Mouse (Mus musculus) midbrain, embryonic 14.5 days (tissue): ENCODE results near the gene Sgsm2. TPM values are rescaled to one million over a fixed set of nuclear protein-coding genes. Genes with fewer than 3 reads are reported as not detected.

Experiments
- ATAC-seq: fragments of 200-750 bp; cut with Nextera tagmentation; 2 replicates; pipeline ENCODE4 v1.8.0; 2017; ENCODE audit warnings: moderate number of reproducible peaks, moderate library complexity; ENCODE audit not compliant: low FRiP score, low TSS enrichment
- DNase-seq: peaks from one replicate; pipeline ENCODE4 v3.0.0-alpha.2; 2015
- H3K27ac ChIP-seq: fragments of 300-500 bp; sonication (generic); replicated peaks from 2 replicates; pipeline ENCODE4 v1.5.1; 2014; ENCODE audit warnings: mild to moderate bottlenecking, low read depth, low read length, moderate library complexity
- H3K27me3 ChIP-seq: fragments of 300-500 bp; sonication (generic); 2 replicates; pipeline ENCODE4 v1.6.1; 2014; ENCODE audit warnings: low read length, control low read depth, mixed read lengths; ENCODE audit not compliant: control insufficient read depth, insufficient read depth
- H3K36me3 ChIP-seq: fragments of 300-500 bp; sonication (generic); 2 replicates; pipeline ENCODE4 v1.6.1; 2014; ENCODE audit warnings: low read length, control low read depth; ENCODE audit not compliant: control insufficient read depth, insufficient read depth
- H3K4me1 ChIP-seq: fragments of 300-500 bp; sonication (generic); 2 replicates; pipeline ENCODE4 v1.6.1; 2014; ENCODE audit warnings: mild to moderate bottlenecking, antibody characterized with exemption, low read length, control low read depth; ENCODE audit not compliant: control insufficient read depth, insufficient read depth
- H3K4me2 ChIP-seq: fragments of 300-500 bp; sonication (generic); 2 replicates; pipeline ENCODE4 v1.6.1; 2014; ENCODE audit warnings: mild to moderate bottlenecking, low read length, moderate library complexity
- H3K4me3 ChIP-seq: fragments of 300-500 bp; sonication (generic); replicated peaks from 2 replicates; pipeline ENCODE4 v1.5.1; 2014; ENCODE audit warnings: low read depth, low read length
- H3K9ac ChIP-seq: fragments of 300-500 bp; sonication (generic); replicated peaks from 2 replicates; pipeline ENCODE4 v1.6.1; 2014; ENCODE audit warnings: mild to moderate bottlenecking, low read length, moderate library complexity
- H3K9me3 ChIP-seq: fragments of 300-500 bp; sonication (generic); 2 replicates; pipeline ENCODE4 v1.6.1; 2016; ENCODE audit warnings: low read length, control low read depth, mixed read lengths; ENCODE audit not compliant: control insufficient read depth
- WGBS: fragments of 180-500 bp; shearing (Covaris S2); extraction: QIAGEN DNeasy Blood & Tissue Kit; methylation state at CpG from one replicate; pipeline ENCODE4 v1.1.7; 2014; 5-methylcytosine and 5-hydroxymethylcytosine counted together
- polyA plus RNA-seq: library from polyadenylated mRNA; unstranded; fragments of >200 nt; fragmentation: Nextera tagmentation; extraction: Ambion mirVana; gene quantifications from 2 replicates; pipeline ENCODE4 v1.2.1, GENCODE M21; 2014

Gene Sgsm2
- polyA plus RNA-seq, 1 experiment from 2014 or later, result 25.7 TPM

DNA sequence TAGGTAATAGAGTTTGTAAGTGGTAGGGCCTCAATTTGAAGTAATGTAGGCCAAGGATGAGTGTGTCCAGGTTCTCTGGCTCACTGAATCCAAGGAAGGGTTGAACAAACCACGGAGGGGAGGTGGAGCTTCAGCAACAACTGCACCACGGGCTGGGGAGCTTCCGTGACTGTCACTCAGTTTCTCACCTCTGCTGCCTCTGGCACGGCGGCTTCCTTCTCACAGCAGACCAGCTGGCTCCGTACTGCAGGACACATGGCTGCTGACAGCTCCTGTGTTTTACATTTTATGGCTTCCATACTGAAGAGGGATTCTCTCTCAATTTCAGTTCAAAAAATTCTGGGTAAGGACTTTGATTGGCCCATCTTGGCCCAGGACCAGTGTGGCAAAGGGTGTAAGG lies 22.4 kb upstream of the Sgsm2 start:
- Histone ChIP-seq H3K36me3 (peaks cover 16% of the 10 kb centered on the region), H3K4me1 (no peaks in the 10 kb centered on the region), H3K4me2 (no peak overlapping the region), H3K9ac (no peak overlapping the region), H3K9me3 (no peaks in the 10 kb centered on the region), H3K27me3 (no peaks in the 10 kb centered on the region), H3K27ac (no peak overlapping the region), H3K4me3 (no peak overlapping the region)
- WGBS, result 90% methylated on average over 6 of the region's 6 CpGs
- DNase-seq, result no peak
- no peak for ATAC-seq

DNA sequence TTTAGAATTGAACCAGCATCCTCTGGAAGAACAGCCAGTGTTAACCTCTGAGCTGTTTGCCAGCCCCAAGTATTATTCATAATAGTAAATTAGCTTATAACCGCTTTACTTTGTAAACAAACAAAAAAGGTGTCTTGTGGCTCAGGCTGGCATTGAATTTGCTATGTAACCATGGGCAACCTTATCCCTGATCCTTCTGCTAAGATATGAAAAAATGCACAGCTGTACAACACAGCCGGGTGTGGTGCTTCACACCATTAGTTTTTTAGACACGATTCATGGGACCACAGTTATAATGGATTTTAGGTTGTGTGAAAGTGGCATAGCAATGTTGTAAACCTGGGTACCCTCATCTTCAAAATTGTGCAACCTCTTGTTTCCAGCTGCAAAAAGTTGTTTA lies 15.6 kb upstream of the Sgsm2 start:
- no peaks in the 10 kb centered on the region for H3K9me3 ChIP-seq
- H3K4me1 ChIP-seq, result no peaks in the 10 kb centered on the region
- H3K27ac ChIP-seq, result no peak overlapping the region
- peaks cover 35% of the 10 kb centered on the region for H3K36me3 ChIP-seq
- no peak overlapping the region for H3K4me2 ChIP-seq
- DNase-seq (no peak), ATAC-seq (no peak)
- H3K27me3 ChIP-seq, result no peaks in the 10 kb centered on the region
- H3K4me3 ChIP-seq, result no peak overlapping the region
- no peak overlapping the region for H3K9ac ChIP-seq
- WGBS, result 88% methylated on average over 3 of the region's 3 CpGs

DNA sequence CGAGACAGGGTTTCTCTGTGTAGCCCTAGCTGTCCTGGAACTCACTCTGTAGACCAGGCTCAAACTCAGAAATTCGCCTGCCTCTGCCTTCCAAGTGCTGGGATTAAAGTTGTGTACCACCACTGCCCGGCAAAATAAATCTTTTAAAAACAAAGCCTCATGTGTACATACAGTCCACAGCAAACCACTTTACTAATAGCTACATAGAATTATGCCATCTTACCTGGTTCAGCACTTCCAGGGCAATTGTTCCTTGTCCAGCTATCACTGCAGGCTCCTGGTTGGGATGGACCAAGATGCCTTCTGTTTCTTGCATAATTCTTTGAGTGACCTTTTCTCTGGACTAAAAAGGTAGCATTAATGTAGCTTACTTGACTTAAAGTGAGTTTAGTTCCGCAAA lies 13.1 kb upstream of the Sgsm2 start:
- 94% methylated on average over 4 of the region's 4 CpGs for WGBS
- no peaks in the 10 kb centered on the region for H3K4me1 ChIP-seq
- DNase-seq (no peak), ATAC-seq (no peak)
- H3K9ac ChIP-seq, result no peak overlapping the region
- no peaks in the 10 kb centered on the region for H3K27me3 ChIP-seq
- H3K36me3 ChIP-seq, result peaks cover 56% of the 10 kb centered on the region
- H3K4me3 ChIP-seq, result no peak overlapping the region
- H3K4me2 ChIP-seq, result no peak overlapping the region
- no peaks in the 10 kb centered on the region for H3K9me3 ChIP-seq
- no peak overlapping the region for H3K27ac ChIP-seq

DNA sequence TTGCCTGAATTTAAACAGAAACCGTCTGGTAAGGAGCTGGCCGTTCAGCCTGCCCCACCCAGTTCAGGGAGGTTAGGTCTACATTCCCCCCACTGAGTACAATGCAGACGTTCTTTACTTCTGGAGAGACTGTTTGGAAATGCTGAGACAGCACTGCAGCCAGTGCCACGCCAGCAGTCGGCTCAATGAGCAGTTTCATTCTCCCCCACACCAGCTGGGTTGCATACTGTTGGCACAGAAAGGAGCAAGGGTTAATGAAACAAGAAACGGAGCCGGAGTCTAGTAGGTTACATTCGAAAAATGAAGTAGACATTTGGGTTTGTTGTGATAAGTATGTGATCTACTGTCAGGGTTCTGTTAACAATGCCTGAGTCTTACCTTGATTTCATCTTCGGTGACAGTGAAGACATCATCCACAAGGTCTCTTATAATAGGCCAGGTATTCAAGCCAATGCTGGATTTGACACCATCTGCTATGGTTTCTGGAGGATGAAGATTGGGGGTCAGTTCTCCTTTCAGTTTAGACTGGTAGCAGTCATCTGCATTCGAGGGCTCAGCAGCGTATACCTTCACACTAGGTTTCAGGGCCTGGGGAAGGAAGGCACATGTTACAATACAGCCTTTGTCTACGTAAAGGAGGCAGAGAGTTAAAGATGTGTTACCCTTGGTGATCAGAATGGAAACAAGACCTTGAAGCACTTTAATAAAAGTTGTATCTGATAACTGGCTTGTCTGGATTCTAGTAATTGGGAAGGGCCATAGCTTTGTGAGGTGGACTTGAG lies 11.9 kb upstream of the Sgsm2 start:
- no peak overlapping the region for H3K4me3 ChIP-seq
- no peaks in the 10 kb centered on the region for H3K9me3 ChIP-seq
- DNase-seq, result no peak
- H3K4me1 ChIP-seq, result no peaks in the 10 kb centered on the region
- no peak overlapping the region for H3K4me2 ChIP-seq
- peaks cover 68% of the 10 kb centered on the region for H3K36me3 ChIP-seq
- no peak overlapping the region for H3K27ac ChIP-seq
- no peaks in the 10 kb centered on the region for H3K27me3 ChIP-seq
- no peak for ATAC-seq
- WGBS, result 91% methylated on average over 12 of the region's 12 CpGs
- H3K9ac ChIP-seq, result no peak overlapping the region

DNA sequence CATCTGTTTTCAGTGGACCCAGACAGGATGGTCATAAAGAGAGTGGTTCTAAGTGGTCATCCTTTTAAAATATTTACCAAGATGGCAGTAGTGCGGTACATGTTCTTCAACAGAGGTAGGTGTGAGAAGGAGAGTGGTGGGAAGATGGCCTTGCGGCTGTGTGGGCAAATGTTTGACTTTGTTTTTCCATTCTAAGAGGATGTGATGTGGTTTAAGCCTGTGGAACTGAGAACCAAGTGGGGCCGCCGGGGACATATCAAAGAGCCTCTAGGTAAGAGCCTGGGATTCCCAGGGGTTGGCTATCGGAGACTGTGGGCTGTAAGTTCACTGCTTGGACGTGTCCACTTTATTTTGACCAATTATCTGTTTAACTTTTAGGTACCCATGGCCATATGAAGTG lies 11.0 kb upstream of the Sgsm2 start:
- H3K4me3 ChIP-seq, result no peak overlapping the region
- no peak overlapping the region for H3K9ac ChIP-seq
- H3K27ac ChIP-seq, result no peak overlapping the region
- peaks cover 78% of the 10 kb centered on the region for H3K36me3 ChIP-seq
- H3K4me2 ChIP-seq, result no peak overlapping the region
- H3K27me3 ChIP-seq, result no peaks in the 10 kb centered on the region
- H3K9me3 ChIP-seq, result no peaks in the 10 kb centered on the region
- ATAC-seq (no peak), DNase-seq (no peak)
- WGBS, result 96% methylated on average over 6 of the region's 6 CpGs
- no peaks in the 10 kb centered on the region for H3K4me1 ChIP-seq

- Histone ChIP-seq H3K9ac (no peak overlapping the region), H3K4me3 (no peak overlapping the region), H3K27me3 (no peaks in the 10 kb centered on the region), H3K27ac (no peak overlapping the region), H3K36me3 (peaks cover 81% of the 10 kb centered on the region), H3K4me2 (no peak overlapping the region), H3K9me3 (no peaks in the 10 kb centered on the region), H3K4me1 (peaks cover 8% of the 10 kb centered on the region; the same call in 1 of the 2 replicates)
- DNase-seq (no peak), ATAC-seq (no peak)
- WGBS, result 94% methylated on average over 5 of the region's 5 CpGs
Observed at GRCm38 (mm10) chr11:74902416-74902815, 5.6 kb upstream of the Sgsm2 start.

DNA sequence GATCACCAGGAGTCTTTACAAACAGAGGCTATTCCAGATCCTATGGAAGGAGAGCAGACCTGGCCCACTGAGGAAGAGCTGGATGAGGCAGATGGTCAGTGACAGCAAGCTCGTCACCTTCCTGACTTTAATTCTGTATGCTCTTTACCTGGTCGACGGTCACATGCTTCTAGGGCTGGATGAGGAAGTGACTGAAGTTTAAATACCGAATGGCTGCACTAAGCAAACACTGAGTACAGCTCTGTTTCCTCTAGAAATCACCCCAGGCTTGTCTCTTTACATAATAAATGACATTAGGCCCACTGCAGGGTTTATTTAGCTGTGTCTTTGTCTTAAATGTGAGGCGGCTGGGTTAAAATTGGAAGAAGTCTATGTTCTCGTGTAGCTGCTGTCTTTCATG lies 4.7 kb upstream of the Sgsm2 start:
- H3K9me3 ChIP-seq, result no peaks in the 10 kb centered on the region
- no peak overlapping the region for H3K4me3 ChIP-seq
- H3K9ac ChIP-seq, result no peak overlapping the region
- no peak overlapping the region for H3K4me2 ChIP-seq
- H3K36me3 ChIP-seq, result peaks cover 72% of the 10 kb centered on the region
- no peaks in the 10 kb centered on the region for H3K27me3 ChIP-seq
- H3K4me1 ChIP-seq, result peaks cover 8% of the 10 kb centered on the region; the same call in 1 of the 2 replicates
- ATAC-seq (no peak), DNase-seq (no peak)
- no peak overlapping the region for H3K27ac ChIP-seq
- WGBS, result 94% methylated on average over 6 of the region's 6 CpGs

DNA sequence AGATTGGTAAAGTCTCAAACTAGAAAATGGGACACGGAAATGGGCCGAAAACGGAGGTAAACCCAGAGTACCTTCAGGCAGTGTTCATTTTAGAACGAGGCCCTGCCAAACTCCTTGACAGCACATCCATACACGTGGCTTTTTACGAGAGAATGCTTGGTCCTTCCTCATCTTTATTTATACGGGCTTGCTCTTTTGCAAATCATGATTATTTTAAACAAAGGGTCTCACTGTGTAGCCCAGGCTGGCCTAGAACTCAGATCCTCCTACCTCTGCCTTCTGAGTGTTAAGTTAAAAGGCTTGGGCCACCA lies 1.6 kb upstream of the Sgsm2 start:
- Histone ChIP-seq H3K9ac (peak overlapping the region; percentile 89), H3K36me3 (peaks cover 41% of the 10 kb centered on the region), H3K4me3 (peak overlapping the region; percentile 86), H3K27ac (peak overlapping the region; percentile 93; the same call in 1 of the 2 replicates), H3K4me2 (peak overlapping the region; percentile 92), H3K4me1 (peaks cover 13% of the 10 kb centered on the region; the same call in 1 of the 2 replicates), H3K27me3 (no peaks in the 10 kb centered on the region), H3K9me3 (no peaks in the 10 kb centered on the region)
- 0% methylated on average over 7 of the region's 7 CpGs for WGBS
- ATAC-seq, result no peak
- no peak for DNase-seq
